Mouse (Mus musculus): ENCODE measurements around the gene Sult2b1. TPM values are rescaled to one million over a fixed set of nuclear protein-coding genes. Genes with fewer than 3 reads are reported as not detected.

Gene Sult2b1
- total and polyA plus RNA-seq, 3 experiments: 0.08 TPM; not detected in 2

GRCm38 (mm10) chr7:45733477-45733876 lies 51.0 kb downstream of the Sult2b1 start:
- Histone ChIP-seq H3K79me2 (replicated peaks; ENCODE audit: control insufficient read depth, insufficient read depth, low read length) (no peaks in the 10 kb centered on the region), H3K27ac (no peak overlapping the region), H3K36me3 (ENCODE audit: control insufficient read depth, insufficient read depth, low read length) (no peaks in the 10 kb centered on the region), H3K27me3 (ENCODE audit: control insufficient read depth, insufficient read depth, low read length) (no peaks in the 10 kb centered on the region), H3K4me1 (ENCODE audit: control insufficient read depth, insufficient read depth, low read length) (no peaks in the 10 kb centered on the region), H3K4me3 (no peak overlapping the region), H3K9ac (ENCODE audit: low read depth, low read length) (no peak overlapping the region)
- TF ChIP-seq POLR2A (IDR thresholded peaks at IDR 0.05; ENCODE audit: insufficient read depth, low read depth, low read length): no peak
- TF ChIP-seq CTCF (IDR thresholded peaks at IDR 0.05): no peak
- TF ChIP-seq EP300 (IDR thresholded peaks at IDR 0.05; ENCODE audit: insufficient read depth, low read depth, low read length): no peak
- 66% methylated on average over 5 of the region's 5 CpGs for WGBS
- no peak for DNase-seq
- intact Hi-C loops (cut with DNase I): no loop called here

- DNase-seq: no peak
- Histone ChIP-seq H3K27ac (no peak overlapping the region), H3K79me2 (replicated peaks; ENCODE audit: control insufficient read depth, insufficient read depth, low read length) (no peaks in the 10 kb centered on the region), H3K27me3 (ENCODE audit: control insufficient read depth, insufficient read depth, low read length) (no peaks in the 10 kb centered on the region), H3K9ac (ENCODE audit: low read depth, low read length) (no peak overlapping the region), H3K36me3 (ENCODE audit: control insufficient read depth, insufficient read depth, low read length) (no peaks in the 10 kb centered on the region), H3K4me3 (no peak overlapping the region), H3K4me1 (ENCODE audit: control insufficient read depth, insufficient read depth, low read length) (no peaks in the 10 kb centered on the region)
- intact Hi-C loops (cut with DNase I): no loop called here
- 29% methylated on average over 16 of the region's 16 CpGs for WGBS
- TF ChIP-seq POLR2A (IDR thresholded peaks at IDR 0.05; ENCODE audit: insufficient read depth, low read depth, low read length): no peak
- TF ChIP-seq CTCF (IDR thresholded peaks at IDR 0.05): peak; percentile 35
- TF ChIP-seq EP300 (IDR thresholded peaks at IDR 0.05; ENCODE audit: insufficient read depth, low read depth, low read length): no peak
Observed at GRCm38 (mm10) chr7:45730727-45731431, 53.6 kb downstream of the Sult2b1 start.

GRCm38 (mm10) chr7:45727625-45728024 lies 56.8 kb downstream of the Sult2b1 start:
- intact Hi-C loops (cut with DNase I): no loop called here
- Histone ChIP-seq H3K4me1 (ENCODE audit: control insufficient read depth, insufficient read depth, low read length) (no peaks in the 10 kb centered on the region), H3K79me2 (replicated peaks; ENCODE audit: control insufficient read depth, insufficient read depth, low read length) (no peaks in the 10 kb centered on the region), H3K9ac (ENCODE audit: low read depth, low read length) (no peak overlapping the region), H3K36me3 (ENCODE audit: control insufficient read depth, insufficient read depth, low read length) (no peaks in the 10 kb centered on the region), H3K27ac (no peak overlapping the region), H3K4me3 (no peak overlapping the region), H3K27me3 (ENCODE audit: control insufficient read depth, insufficient read depth, low read length) (no peaks in the 10 kb centered on the region)
- 71% methylated on average over 3 of the region's 3 CpGs for WGBS
- TF ChIP-seq EP300 (IDR thresholded peaks at IDR 0.05; ENCODE audit: insufficient read depth, low read depth, low read length) (no peak), CTCF (IDR thresholded peaks at IDR 0.05) (no peak), POLR2A (IDR thresholded peaks at IDR 0.05; ENCODE audit: insufficient read depth, low read depth, low read length) (no peak)
- no peak for DNase-seq

GRCm38 (mm10) chr7:45726419-45726818 lies 58.0 kb downstream of the Sult2b1 start:
- no peak for TF ChIP-seq EP300 (IDR thresholded peaks at IDR 0.05; ENCODE audit: insufficient read depth, low read depth, low read length)
- no peak for TF ChIP-seq CTCF (IDR thresholded peaks at IDR 0.05)
- no peak for TF ChIP-seq POLR2A (IDR thresholded peaks at IDR 0.05; ENCODE audit: insufficient read depth, low read depth, low read length)
- Histone ChIP-seq H3K79me2 (replicated peaks; ENCODE audit: control insufficient read depth, insufficient read depth, low read length) (no peaks in the 10 kb centered on the region), H3K36me3 (ENCODE audit: control insufficient read depth, insufficient read depth, low read length) (no peaks in the 10 kb centered on the region), H3K9ac (ENCODE audit: low read depth, low read length) (no peak overlapping the region), H3K27me3 (ENCODE audit: control insufficient read depth, insufficient read depth, low read length) (no peaks in the 10 kb centered on the region), H3K4me1 (ENCODE audit: control insufficient read depth, insufficient read depth, low read length) (no peaks in the 10 kb centered on the region), H3K4me3 (no peak overlapping the region), H3K27ac (no peak overlapping the region)
- WGBS: 92% methylated on average over 10 of the region's 10 CpGs
- intact Hi-C loops (cut with DNase I): no loop called here
- no peak for DNase-seq

- Histone ChIP-seq H3K4me3 (no peak within 1 kb of the TSS), H3K27me3 (ENCODE audit: control insufficient read depth, insufficient read depth, low read length) (no peaks in the 10 kb centered on the region), H3K9ac (ENCODE audit: low read depth, low read length) (no peak within 1 kb of the TSS), H3K4me1 (ENCODE audit: control insufficient read depth, insufficient read depth, low read length) (no peaks in the 10 kb centered on the region), H3K36me3 (ENCODE audit: control insufficient read depth, insufficient read depth, low read length) (no peaks in the 10 kb centered on the region), H3K79me2 (replicated peaks; ENCODE audit: control insufficient read depth, insufficient read depth, low read length) (no peaks in the 10 kb centered on the region), H3K27ac (no peak within 1 kb of the TSS)
- intact Hi-C loops (cut with DNase I): no loop called here
- 89% methylated on average over 11 of the region's 11 CpGs for WGBS
- TF ChIP-seq POLR2A (IDR thresholded peaks at IDR 0.05; ENCODE audit: insufficient read depth, low read depth, low read length): no peak
- no peak for TF ChIP-seq EP300 (IDR thresholded peaks at IDR 0.05; ENCODE audit: insufficient read depth, low read depth, low read length)
- TF ChIP-seq CTCF (IDR thresholded peaks at IDR 0.05): no peak
- no peak for DNase-seq
Observed at GRCm38 (mm10) chr7:45725713-45726112, 58.8 kb downstream of the Sult2b1 start, which contains the start of gene Spaca4. TSS of gene Spaca4 (minus strand) at chr7:45725813.

GRCm38 (mm10) chr7:45725151-45725550 lies 59.3 kb downstream of the Sult2b1 start:
- Histone ChIP-seq H3K4me3 (no peak overlapping the region), H3K27ac (no peak overlapping the region), H3K4me1 (ENCODE audit: control insufficient read depth, insufficient read depth, low read length) (no peaks in the 10 kb centered on the region), H3K36me3 (ENCODE audit: control insufficient read depth, insufficient read depth, low read length) (no peaks in the 10 kb centered on the region), H3K9ac (ENCODE audit: low read depth, low read length) (no peak overlapping the region), H3K27me3 (ENCODE audit: control insufficient read depth, insufficient read depth, low read length) (no peaks in the 10 kb centered on the region), H3K79me2 (replicated peaks; ENCODE audit: control insufficient read depth, insufficient read depth, low read length) (no peaks in the 10 kb centered on the region)
- 86% methylated on average over 9 of the region's 9 CpGs for WGBS
- TF ChIP-seq EP300 (IDR thresholded peaks at IDR 0.05; ENCODE audit: insufficient read depth, low read depth, low read length): no peak
- intact Hi-C loops (cut with DNase I): no loop called here
- DNase-seq: no peak
